Mouse (Mus musculus): ENCODE measurements at regions not wholly inside any gene's neighbourhood (a gene's known extent, or its start where the extent isn't known, plus 50 kb on each side); places are given as distances from the start of the nearest gene placed in this dataset.
A peak's percentile ranks its signal among the peaks of the same experiment; 100 is the strongest.

GRCm38 (mm10) chr10:92277981-92278380, 444.2 kb downstream of the Nedd1 start:
- Histone ChIP-seq H3K4me3 (ENCODE audit: insufficient read depth in 1 of 2, low read depth in 1 of 2, low read length in 2 of 2, poor library complexity in 1 of 2, severe bottlenecking in 1 of 2) (no peak overlapping the region), H3K9me3 (ENCODE audit: control insufficient read depth, insufficient read depth, low read depth, low read length) (no peaks in the 10 kb centered on the region), H3K4me1 (ENCODE audit: control insufficient read depth in 2 of 2, insufficient read depth in 2 of 2, low read length in 2 of 2, poor library complexity in 1 of 2) (no peaks in the 10 kb centered on the region), H3K9ac (ENCODE audit: insufficient read depth, low read depth, low read length, poor library complexity, severe bottlenecking) (no peak overlapping the region), H3K36me3 (ENCODE audit: control insufficient read depth, insufficient read depth, low read length, poor library complexity, severe bottlenecking) (no peaks in the 10 kb centered on the region), H3K27ac (ENCODE audit: insufficient read depth, low read depth, low read length, poor library complexity, severe bottlenecking) (no peak overlapping the region)
- TF ChIP-seq ZNF384 (IDR thresholded peaks at IDR 0.05; ENCODE audit: low read depth, low read length) (no peak), MAFK (IDR thresholded peaks at IDR 0.05; ENCODE audit: insufficient read depth, low read depth, low read length) (no peak), HCFC1 (IDR thresholded peaks at IDR 0.05; ENCODE audit: borderline replicate concordance, insufficient read depth, low read length) (no peak), ZC3H11A (IDR thresholded peaks at IDR 0.05; ENCODE audit: borderline replicate concordance, low read depth, low read length) (no peak), CHD2 (IDR thresholded peaks at IDR 0.05; ENCODE audit: low read depth, low read length) (no peak)
- no peak for DNase-seq (ENCODE audit: low read depth, low spot score)
- in situ Hi-C loops (cut with MboI; ENCODE audit: low sequenced_read_pairs in 2 of 2, unreplicated experiment in 2 of 2) = no loop called here

DNA sequence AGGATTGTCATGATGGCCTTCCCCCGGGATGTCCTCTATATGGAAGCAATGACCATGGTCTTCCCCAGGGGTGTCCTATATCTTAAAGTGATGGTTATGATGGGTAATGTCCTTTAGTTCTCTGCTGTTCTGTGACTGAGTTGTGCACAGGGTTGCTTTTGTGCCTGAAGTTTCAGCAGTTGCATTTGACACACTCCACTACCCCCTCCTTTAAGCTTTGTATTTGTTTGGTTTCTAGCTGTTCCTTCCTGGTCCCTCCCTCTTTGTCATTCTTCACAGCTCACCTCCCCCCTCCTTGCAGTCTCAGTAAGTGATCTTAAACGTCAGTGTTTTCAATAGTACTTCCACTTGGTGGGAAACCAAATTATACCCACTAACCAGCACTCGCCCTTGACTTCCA, 464.4 kb downstream of the Nedd1 start:
- Histone ChIP-seq H3K9me3 (ENCODE audit: control insufficient read depth, insufficient read depth, low read depth, low read length) (no peaks in the 10 kb centered on the region), H3K9ac (ENCODE audit: insufficient read depth, low read depth, low read length, poor library complexity, severe bottlenecking) (no peak overlapping the region), H3K4me3 (ENCODE audit: insufficient read depth in 1 of 2, low read depth in 1 of 2, low read length in 2 of 2, poor library complexity in 1 of 2, severe bottlenecking in 1 of 2) (no peak overlapping the region), H3K36me3 (ENCODE audit: control insufficient read depth, insufficient read depth, low read length, poor library complexity, severe bottlenecking) (no peaks in the 10 kb centered on the region), H3K27ac (ENCODE audit: insufficient read depth, low read depth, low read length, poor library complexity, severe bottlenecking) (no peak overlapping the region), H3K4me1 (ENCODE audit: control insufficient read depth in 2 of 2, insufficient read depth in 2 of 2, low read length in 2 of 2, poor library complexity in 1 of 2) (no peaks in the 10 kb centered on the region)
- TF ChIP-seq HCFC1 (IDR thresholded peaks at IDR 0.05; ENCODE audit: borderline replicate concordance, insufficient read depth, low read length) (no peak), MAFK (IDR thresholded peaks at IDR 0.05; ENCODE audit: insufficient read depth, low read depth, low read length) (no peak), ZNF384 (IDR thresholded peaks at IDR 0.05; ENCODE audit: low read depth, low read length) (no peak), CHD2 (IDR thresholded peaks at IDR 0.05; ENCODE audit: low read depth, low read length) (no peak), ZC3H11A (IDR thresholded peaks at IDR 0.05; ENCODE audit: borderline replicate concordance, low read depth, low read length) (no peak)
- no peak for DNase-seq (ENCODE audit: low read depth, low spot score)
- in situ Hi-C loops (cut with MboI; ENCODE audit: low sequenced_read_pairs in 2 of 2, unreplicated experiment in 2 of 2) = no loop called here

DNA sequence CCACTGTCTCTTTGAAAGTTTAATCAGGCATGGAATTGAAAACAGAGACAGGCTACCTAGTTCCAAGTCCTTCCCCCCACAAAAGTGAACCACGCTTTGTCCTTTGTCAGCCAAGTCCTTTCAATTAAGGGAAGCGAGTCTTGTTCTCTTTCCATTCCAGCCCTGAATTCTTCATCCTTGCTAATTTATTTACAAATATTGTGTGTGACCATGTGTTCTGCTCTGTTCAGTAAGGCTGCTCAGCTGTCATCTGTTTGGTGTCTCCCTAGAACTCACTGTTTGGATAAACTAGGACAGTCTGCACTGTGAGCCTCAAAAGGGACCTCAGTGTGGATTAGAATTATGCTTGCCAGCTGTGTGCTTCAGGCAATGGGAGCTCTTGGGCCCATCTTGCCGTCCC, 473.6 kb downstream of the Nedd1 start:
- Histone ChIP-seq H3K4me3 (ENCODE audit: insufficient read depth in 1 of 2, low read depth in 1 of 2, low read length in 2 of 2, poor library complexity in 1 of 2, severe bottlenecking in 1 of 2) (no peak overlapping the region), H3K9me3 (ENCODE audit: control insufficient read depth, insufficient read depth, low read depth, low read length) (no peaks in the 10 kb centered on the region), H3K27ac (ENCODE audit: insufficient read depth, low read depth, low read length, poor library complexity, severe bottlenecking) (no peak overlapping the region), H3K36me3 (ENCODE audit: control insufficient read depth, insufficient read depth, low read length, poor library complexity, severe bottlenecking) (no peaks in the 10 kb centered on the region), H3K4me1 (ENCODE audit: control insufficient read depth in 2 of 2, insufficient read depth in 2 of 2, low read length in 2 of 2, poor library complexity in 1 of 2) (no peaks in the 10 kb centered on the region), H3K9ac (ENCODE audit: insufficient read depth, low read depth, low read length, poor library complexity, severe bottlenecking) (no peak overlapping the region)
- no peak for DNase-seq (ENCODE audit: low read depth, low spot score)
- TF ChIP-seq ZNF384 (IDR thresholded peaks at IDR 0.05; ENCODE audit: low read depth, low read length) (no peak), MAFK (IDR thresholded peaks at IDR 0.05; ENCODE audit: insufficient read depth, low read depth, low read length) (no peak), CHD2 (IDR thresholded peaks at IDR 0.05; ENCODE audit: low read depth, low read length) (no peak), HCFC1 (IDR thresholded peaks at IDR 0.05; ENCODE audit: borderline replicate concordance, insufficient read depth, low read length) (no peak), ZC3H11A (IDR thresholded peaks at IDR 0.05; ENCODE audit: borderline replicate concordance, low read depth, low read length) (no peak)
- in situ Hi-C loops (cut with MboI; ENCODE audit: low sequenced_read_pairs in 2 of 2, unreplicated experiment in 2 of 2) = no loop called here

GRCm38 (mm10) chr10:92247449-92247805, 474.8 kb downstream of the Nedd1 start:
- Histone ChIP-seq H3K9ac (ENCODE audit: insufficient read depth, low read depth, low read length, poor library complexity, severe bottlenecking) (no peak overlapping the region), H3K4me3 (ENCODE audit: insufficient read depth in 1 of 2, low read depth in 1 of 2, low read length in 2 of 2, poor library complexity in 1 of 2, severe bottlenecking in 1 of 2) (no peak overlapping the region), H3K4me1 (ENCODE audit: control insufficient read depth in 2 of 2, insufficient read depth in 2 of 2, low read length in 2 of 2, poor library complexity in 1 of 2) (no peaks in the 10 kb centered on the region), H3K27ac (ENCODE audit: insufficient read depth, low read depth, low read length, poor library complexity, severe bottlenecking) (no peak overlapping the region), H3K9me3 (ENCODE audit: control insufficient read depth, insufficient read depth, low read depth, low read length) (no peaks in the 10 kb centered on the region), H3K36me3 (ENCODE audit: control insufficient read depth, insufficient read depth, low read length, poor library complexity, severe bottlenecking) (no peaks in the 10 kb centered on the region)
- in situ Hi-C loops (cut with MboI; ENCODE audit: low sequenced_read_pairs in 2 of 2, unreplicated experiment in 2 of 2) = no loop called here
- no peak for TF ChIP-seq ZNF384 (IDR thresholded peaks at IDR 0.05; ENCODE audit: low read depth, low read length)
- TF ChIP-seq HCFC1 (IDR thresholded peaks at IDR 0.05; ENCODE audit: borderline replicate concordance, insufficient read depth, low read length) = no peak
- DNase-seq (ENCODE audit: low read depth, low spot score) = no peak

GRCm38 (mm10) chr10:92246785-92247448, 475.3 kb downstream of the Nedd1 start:
- H3K9ac ChIP-seq (ENCODE audit: insufficient read depth, low read depth, low read length, poor library complexity, severe bottlenecking) = no peak overlapping the region
- no peaks in the 10 kb centered on the region for H3K9me3 ChIP-seq (ENCODE audit: control insufficient read depth, insufficient read depth, low read depth, low read length)
- no peak overlapping the region for H3K27ac ChIP-seq (ENCODE audit: insufficient read depth, low read depth, low read length, poor library complexity, severe bottlenecking)
- no peak overlapping the region for H3K4me3 ChIP-seq (ENCODE audit: insufficient read depth in 1 of 2, low read depth in 1 of 2, low read length in 2 of 2, poor library complexity in 1 of 2, severe bottlenecking in 1 of 2)
- H3K4me1 ChIP-seq (ENCODE audit: control insufficient read depth in 2 of 2, insufficient read depth in 2 of 2, low read length in 2 of 2, poor library complexity in 1 of 2) = no peaks in the 10 kb centered on the region
- in situ Hi-C loops (cut with MboI; ENCODE audit: low sequenced_read_pairs in 2 of 2, unreplicated experiment in 2 of 2) = no loop called here
- DNase-seq (ENCODE audit: low read depth, low spot score) = no peak
- H3K36me3 ChIP-seq (ENCODE audit: control insufficient read depth, insufficient read depth, low read length, poor library complexity, severe bottlenecking) = no peaks in the 10 kb centered on the region
- TF ChIP-seq ZC3H11A (IDR thresholded peaks at IDR 0.05; ENCODE audit: borderline replicate concordance, low read depth, low read length) (no peak), ZNF384 (IDR thresholded peaks at IDR 0.05; ENCODE audit: low read depth, low read length) (peak; percentile 57)

All from ES-E14 (cell line).